Mouse (Mus musculus) mouse trophoblast stem cell (cell line): ENCODE data around the gene Degs2.
"Not testable (repeated sequence)": the region's sequence is repeated elsewhere in the genome, so short reads cannot be mapped to it uniquely, and the experiment has no call there.

Experiments
- in situ Hi-C, 2 experiments: fragments of 300-500 bp; cut with MseI, MboI; formaldehyde crosslinking; loops; 2 replicates in 1 of 2; 3 replicates in 1 of 2; pipeline ENCODE4 v1.15.1; 2025

Degs2 gene

GRCm38 (mm10) chr12:108702185-108702584, at the start of gene Degs2:
TSS of gene Degs2 (minus strand) at chr12:108702315.
- in situ Hi-C loops = no loop called here

GRCm38 (mm10) chr12:108751790-108752189, 49.7 kb upstream of the Degs2 start:
- in situ Hi-C loops = loop anchor here (10.0 kb wide), 2 partner anchors 137 to 187 kb away; no protein-coding TSS in a partner anchor

GRCm38 (mm10) chr12:108750226-108750625, 48.1 kb upstream of the Degs2 start:
- in situ Hi-C loops = loop anchor here (10.0 kb wide), 2 partner anchors 135 to 185 kb away; no protein-coding TSS in a partner anchor

- in situ Hi-C loops = no loop called here
Observed at GRCm38 (mm10) chr12:108749454-108749853, 47.3 kb upstream of the Degs2 start.

GRCm38 (mm10) chr12:108749019-108749418, 46.9 kb upstream of the Degs2 start:
- in situ Hi-C loops = no loop called here

- in situ Hi-C loops = no loop called here
Observed at GRCm38 (mm10) chr12:108745990-108746389, 43.9 kb upstream of the Degs2 start.

GRCm38 (mm10) chr12:108742241-108742640, 40.1 kb upstream of the Degs2 start:
- in situ Hi-C loops = no loop called here

- in situ Hi-C loops = no loop called here
Observed at GRCm38 (mm10) chr12:108741472-108741871, 39.4 kb upstream of the Degs2 start.

- in situ Hi-C loops = no loop called here
Observed at GRCm38 (mm10) chr12:108738745-108739144, 36.6 kb upstream of the Degs2 start.

- in situ Hi-C loops = no loop called here
Observed at GRCm38 (mm10) chr12:108737838-108738237, 35.7 kb upstream of the Degs2 start.

GRCm38 (mm10) chr12:108734386-108734785, 32.3 kb upstream of the Degs2 start:
- in situ Hi-C loops = no loop called here

GRCm38 (mm10) chr12:108723841-108724240, 21.7 kb upstream of the Degs2 start:
- in situ Hi-C loops = no loop called here

- in situ Hi-C loops = no loop called here
Observed at GRCm38 (mm10) chr12:108722464-108722863, 20.3 kb upstream of the Degs2 start.

GRCm38 (mm10) chr12:108718485-108718884, 16.4 kb upstream of the Degs2 start:
- in situ Hi-C loops = no loop called here

- in situ Hi-C loops = no loop called here
Observed at GRCm38 (mm10) chr12:108715854-108716253, 13.7 kb upstream of the Degs2 start.

- in situ Hi-C loops = not testable (repeated sequence)
Observed at GRCm38 (mm10) chr12:108713972-108714371, 11.9 kb upstream of the Degs2 start.

- in situ Hi-C loops = no loop called here
Observed at GRCm38 (mm10) chr12:108712481-108712880, 10.4 kb upstream of the Degs2 start.

- in situ Hi-C loops = no loop called here
Observed at GRCm38 (mm10) chr12:108710861-108711615, 8.9 kb upstream of the Degs2 start.

- in situ Hi-C loops = no loop called here
Observed at GRCm38 (mm10) chr12:108709964-108710765, 8.1 kb upstream of the Degs2 start.

- in situ Hi-C loops = no loop called here
Observed at GRCm38 (mm10) chr12:108709386-108709785, 7.3 kb upstream of the Degs2 start.

- in situ Hi-C loops = no loop called here
Observed at GRCm38 (mm10) chr12:108706129-108706528, 4.0 kb upstream of the Degs2 start.

GRCm38 (mm10) chr12:108705486-108705885, 3.4 kb upstream of the Degs2 start:
- in situ Hi-C loops = no loop called here

- in situ Hi-C loops = no loop called here
Observed at GRCm38 (mm10) chr12:108701221-108701620, 894 bp downstream of the Degs2 start.
